In genomic region chr3:146136422-146136821, GRCm38 (mm10) we compare ENCODE assay signal across 13 mouse cellular contexts. TPM values are rescaled to one million over a fixed set of nuclear protein-coding genes. Genes with fewer than 3 reads are reported as not detected.
DNase-seq lines count a peak whose midpoint lies in the region; TF ChIP-seq lines count a peak whose summit lies in the region.
"Had no signal": no experiment of that assay in that cellular context is flagged by ENCODE, and none has a peak within 500 bp of the region (broad histone marks: within the 10 kb centered on the region; RNA-seq: fewer than 3 reads in every experiment).

No protein-coding gene starts in this region.

- H3K4me3 ChIP-seq in left cerebral cortex, adult 2 months = no peak overlapping the region
- H3K4me3 ChIP-seq: embryonic facial prominence, embryonic 12.5 days had no signal

- DNase-seq in embryo, embryonic 10 days (ENCODE audit: low spot score) = peak; percentile 50
- DNase-seq in embryo, embryonic 9.5 days (ENCODE audit: extremely low spot score) = no peak
- DNase-seq in left cerebral cortex, adult 2 months (ENCODE audit: extremely low spot score in 1 of 2, low spot score in 2 of 2) = no peak
- DNase-seq in left cerebral cortex, postnatal 36 days (ENCODE audit: low spot score in 2 of 2) = no peak
- peak; percentile 20 to 25 for DNase-seq in B cell, adult 2 months
- DNase-seq in kidney, adult 9 months = peak; percentile 16
- no peak for DNase-seq in right cerebral cortex, postnatal 25 days
- no peak for DNase-seq in adrenal gland, postnatal 36 days
- DNase-seq: adrenal gland, postnatal 14 days had no signal

- TF ChIP-seq CTCF in left cerebral cortex, adult 2 months (IDR thresholded peaks at IDR 0.05) = peak; percentile 7

- H3K27ac ChIP-seq in left cerebral cortex, adult 2 months = no peak overlapping the region
- H3K27ac ChIP-seq: embryonic facial prominence, embryonic 12.5 days; macrophage had no signal

- intact Hi-C loops in left cerebral cortex, adult 2 months (cut with DNase I) = no loop called here
- intact Hi-C loops in left cerebral cortex, postnatal 36 days (cut with DNase I) = no loop called here

RNA-seq across cellular contexts. Expression of gene Mcoln2, which starts 13.2 kb away (rescaled TPM):
- not detected for total RNA-seq in left cerebral cortex, adult 2 months (2021)
- total RNA-seq in left cerebral cortex, postnatal 36 days (2021) = not detected
- not detected for total RNA-seq in adrenal gland, postnatal 36 days (2021)
- total RNA-seq: layer of hippocampus, postnatal 25 days had no signal

RNA-seq across cellular contexts. Expression of gene Mcoln3, which starts 19.2 kb away (rescaled TPM):
- not detected for total RNA-seq in left cerebral cortex, adult 2 months (2021)
- not detected for total RNA-seq in left cerebral cortex, postnatal 36 days (2021)
- total RNA-seq in adrenal gland, postnatal 36 days (2021) = not detected
- total RNA-seq: adrenal gland, postnatal 14 days; gastrocnemius, adult 8-10 months; layer of hippocampus, postnatal 25 days had no signal

RNA-seq across cellular contexts. Expression of gene Wdr63, which starts 28.5 kb away (rescaled TPM):
- under 1 TPM; 0.21 to 0.25 TPM for total RNA-seq in left cerebral cortex, adult 2 months (2021)
- total RNA-seq in left cerebral cortex, postnatal 36 days (2021) = under 1 TPM in 1 of 2 experiments, not detected in 1; 0.64 TPM
- under 1 TPM in 1 of 2 experiments, not detected in 1; 0.26 TPM for total RNA-seq in adrenal gland, postnatal 36 days (2021)
- total RNA-seq: gastrocnemius, adult 8-10 months had no signal

Comparison
In these comparisons a context has a peak if more than half of its experiments do, and no peak if none do; other contexts are left out.
1. DNase-seq: peak in embryo, embryonic 10 days (single experiment), B cell, adult 2 months (2 of 2) and kidney, adult 9 months (single experiment); none in embryo, embryonic 9.5 days (single experiment), left cerebral cortex, adult 2 months (0 of 2), left cerebral cortex, postnatal 36 days (0 of 2), right cerebral cortex, postnatal 25 days (single experiment) and adrenal gland, postnatal 36 days (0 of 2).